Mouse (Mus musculus): Measurements from ENCODE around the gene Pan2. TPM values are rescaled to one million over a fixed set of nuclear protein-coding genes. Genes with fewer than 3 reads are reported as not detected.
A peak's percentile ranks its signal among the peaks of the same experiment; 100 is the strongest.
"Not testable (repeated sequence)": the region's sequence is repeated elsewhere in the genome, so short reads cannot be mapped to it uniquely, and the experiment has no call there.

The Pan2 gene
- 22.2 and 27.0 TPM in 2 replicates for total RNA-seq (2021)
- long read RNA-seq, experiment 1, full-length matches to known transcripts, result 5 of 15 reads
- long read RNA-seq, experiment 1, partial matches to known transcripts, result 2 of 15 reads
- long read RNA-seq, experiment 1, other reads (novel, unspliced or antisense), result 8 of 15 reads
- long read RNA-seq, experiment 2, full-length matches to known transcripts, result 7 of 18 reads
- long read RNA-seq, experiment 2, partial matches to known transcripts, result 3 of 18 reads
- long read RNA-seq, experiment 2, other reads (novel, unspliced or antisense), result 8 of 18 reads

DNA sequence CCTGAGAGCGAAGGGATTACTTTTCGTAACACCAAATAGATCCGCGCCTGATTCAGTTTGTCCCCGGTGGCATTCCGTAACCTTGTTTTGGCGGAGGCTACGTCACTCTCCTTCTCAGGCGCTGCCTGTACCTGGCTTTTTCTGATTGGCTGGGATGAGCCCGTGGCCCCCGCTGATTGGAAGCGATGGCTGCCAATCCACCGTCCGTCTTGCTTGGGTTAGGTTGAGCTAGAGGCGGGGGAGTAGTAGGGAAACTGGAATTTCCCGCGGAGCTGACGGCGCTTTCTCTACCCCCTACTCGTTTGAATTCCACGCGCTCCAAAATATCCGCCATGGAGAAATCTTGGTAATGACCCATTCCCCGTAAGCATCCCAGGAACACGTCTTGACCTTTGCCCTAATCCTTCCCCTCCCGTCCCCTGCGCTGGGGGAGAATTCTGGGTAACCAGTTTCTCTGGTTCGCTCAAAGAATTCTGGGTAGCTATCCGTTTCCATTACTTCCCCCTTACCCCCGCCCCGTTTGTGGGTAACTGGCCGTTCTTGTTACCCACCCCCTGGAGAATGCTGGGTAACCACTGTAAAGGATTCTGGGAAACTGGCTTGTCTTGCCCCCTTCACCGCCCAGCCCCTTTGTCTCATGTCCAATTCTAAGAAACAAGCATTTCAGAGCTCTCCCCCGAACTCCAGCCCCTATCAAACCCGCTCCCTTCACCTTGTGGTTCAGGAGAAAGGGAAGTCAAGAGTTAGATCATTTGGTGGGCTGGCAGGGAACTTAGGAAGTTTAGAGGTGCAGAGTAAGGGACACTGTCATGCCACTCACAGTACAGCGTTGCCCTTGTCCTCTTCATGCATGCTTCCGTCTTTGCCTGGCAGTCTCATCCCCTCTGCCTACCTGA, at the start of gene Pan2:
TSS of gene Pan2 (plus strand) at position 210 of the 896 bp plus-strand sequence.
- peak; percentile 99 for DNase-seq

GRCm38 (mm10) chr10:128253677-128254255, 49.4 kb upstream of the Pan2 start, which contains the start of gene Apon:
Gene Apon (plus strand): TSS chr10:128254096.
- peak; percentile 46 for DNase-seq

DNA sequence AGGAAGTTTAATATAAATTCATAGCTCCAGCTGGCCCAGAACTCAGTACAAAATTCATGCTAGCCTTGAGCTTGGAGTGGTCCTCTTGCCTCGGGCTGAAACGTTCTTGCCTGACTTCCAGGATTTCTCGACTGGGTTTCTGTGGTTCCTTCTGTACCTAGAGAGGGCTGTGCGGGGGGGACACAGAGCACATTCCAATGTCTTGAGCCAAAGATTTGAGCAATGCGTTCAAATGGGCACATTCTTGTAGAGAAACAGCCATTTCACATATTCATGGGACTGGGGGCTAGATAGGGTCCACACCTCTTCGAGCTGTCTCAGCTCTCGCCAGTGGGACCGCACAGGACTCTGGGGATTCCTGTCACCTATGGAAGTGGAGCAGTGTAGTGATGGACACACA, 47.2 kb upstream of the Pan2 start:
- no peak for DNase-seq

DNA sequence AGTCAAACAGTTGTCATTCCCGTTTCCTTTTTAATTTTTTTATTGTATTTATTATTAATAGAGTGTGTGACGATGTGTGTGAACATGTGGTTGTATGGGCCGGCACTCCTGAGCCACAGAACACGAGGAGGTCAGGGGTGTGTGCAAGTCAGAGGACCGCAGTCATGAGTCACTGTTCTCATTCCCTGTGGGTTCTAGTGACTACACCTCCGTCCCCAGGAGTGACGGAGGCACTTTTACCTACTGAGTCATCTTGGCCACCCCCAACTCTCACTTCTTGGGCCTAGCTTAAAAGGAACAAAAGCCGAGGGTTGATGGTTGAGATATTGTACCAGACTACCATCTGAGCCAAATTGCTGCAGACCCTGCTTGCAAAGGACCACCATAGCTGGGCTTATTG, 46.8 kb upstream of the Pan2 start:
- DNase-seq, result no peak

- DNase-seq, result no peak
These were observed 44.2 kb upstream of the Pan2 start for GRCm38 (mm10) chr10:128258953-128259352.

DNA sequence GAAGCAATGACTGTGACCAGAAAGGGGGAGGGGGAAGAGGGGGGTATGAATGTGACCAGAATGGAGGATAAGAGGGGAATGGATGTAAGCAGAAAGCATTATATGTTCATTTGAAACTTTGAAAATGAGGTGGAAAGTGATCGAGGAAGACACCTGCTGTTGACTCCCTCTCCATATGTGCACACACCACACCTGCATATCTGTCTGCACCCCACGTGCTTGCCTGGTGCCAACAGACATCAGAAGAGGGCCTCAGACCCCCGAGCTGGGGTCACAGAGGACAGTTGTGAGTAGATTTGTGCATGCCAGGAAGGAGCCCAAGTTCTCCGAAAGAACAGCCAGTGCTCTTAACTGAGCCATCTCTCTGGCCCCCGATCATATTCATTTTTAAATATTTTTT, 43.2 kb upstream of the Pan2 start:
- DNase-seq, result no peak

DNA sequence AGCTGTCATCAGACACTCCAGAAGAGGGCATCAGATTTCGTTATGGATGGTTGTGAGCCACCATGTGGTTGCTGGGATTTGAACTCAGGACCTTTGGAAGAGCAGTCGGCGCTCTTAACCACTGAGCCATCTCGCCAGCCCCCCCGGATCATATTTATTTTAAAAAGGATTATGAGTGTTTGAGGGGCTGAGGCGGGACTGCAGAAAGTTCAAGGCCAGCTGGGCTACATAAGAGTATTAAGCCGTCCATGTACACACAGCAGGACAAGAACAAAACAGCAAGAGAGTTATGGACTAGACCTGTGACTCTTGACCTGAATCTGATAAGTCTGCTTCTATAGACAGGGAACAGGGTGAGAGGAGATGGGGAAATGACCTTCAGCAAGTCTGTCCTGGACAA, 42.8 kb upstream of the Pan2 start:
- DNase-seq, result not testable (repeated sequence)

- no peak for DNase-seq
These were observed 40.8 kb upstream of the Pan2 start for GRCm38 (mm10) chr10:128262300-128262699.

GRCm38 (mm10) chr10:128263393-128264310, 39.5 kb upstream of the Pan2 start:
- no peak for DNase-seq

- peak; percentile 47 for DNase-seq
These were observed 34.8 kb upstream of the Pan2 start, which contains the start of gene Apof for GRCm38 (mm10) chr10:128268371-128268770. Gene Apof (plus strand): TSS chr10:128268671.

GRCm38 (mm10) chr10:128269206-128269910, 33.8 kb upstream of the Pan2 start:
- DNase-seq, result no peak

DNA sequence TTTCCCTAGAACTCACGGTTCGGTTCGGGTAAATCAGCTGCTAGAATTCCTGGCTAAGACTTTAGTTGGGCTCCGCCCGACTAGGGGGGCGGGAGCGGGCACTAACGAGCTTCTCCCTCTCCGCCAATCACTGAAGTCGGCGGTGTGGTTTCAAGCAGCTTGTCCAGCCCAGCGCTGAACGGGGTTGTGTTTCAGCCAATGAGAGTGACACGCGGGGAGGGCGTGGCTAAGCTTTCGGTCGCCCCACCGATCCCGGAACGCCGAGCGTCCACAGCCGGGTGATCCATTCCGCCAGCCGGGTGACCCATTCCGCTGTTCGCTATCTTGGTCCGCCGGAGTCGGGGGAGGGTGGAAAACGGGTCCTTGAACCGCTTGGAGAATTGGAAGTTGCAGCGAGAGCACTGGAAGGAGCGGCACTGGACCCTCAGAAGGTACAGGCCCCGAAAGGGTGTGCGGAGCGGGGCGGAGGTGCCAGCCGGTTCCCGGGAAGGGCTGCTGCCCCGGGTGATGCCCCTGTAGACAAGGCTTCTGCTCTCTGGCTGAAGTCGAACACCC, 32.8 kb upstream of the Pan2 start, which contains the start of gene Stat2:
TSS of gene Stat2 (plus strand) at position 273 of the 555 bp plus-strand sequence.
- peak; percentile 99 for DNase-seq

GRCm38 (mm10) chr10:128270866-128271265, 32.3 kb upstream of the Pan2 start:
- no peak for DNase-seq

GRCm38 (mm10) chr10:128271883-128272282, 31.3 kb upstream of the Pan2 start:
- no peak for DNase-seq

GRCm38 (mm10) chr10:128272819-128273439, 30.2 kb upstream of the Pan2 start:
- not testable (repeated sequence) for DNase-seq

GRCm38 (mm10) chr10:128275374-128275773, 27.8 kb upstream of the Pan2 start:
- DNase-seq, result not testable (repeated sequence)

GRCm38 (mm10) chr10:128278158-128278557, 25.0 kb upstream of the Pan2 start:
- no peak for DNase-seq

DNA sequence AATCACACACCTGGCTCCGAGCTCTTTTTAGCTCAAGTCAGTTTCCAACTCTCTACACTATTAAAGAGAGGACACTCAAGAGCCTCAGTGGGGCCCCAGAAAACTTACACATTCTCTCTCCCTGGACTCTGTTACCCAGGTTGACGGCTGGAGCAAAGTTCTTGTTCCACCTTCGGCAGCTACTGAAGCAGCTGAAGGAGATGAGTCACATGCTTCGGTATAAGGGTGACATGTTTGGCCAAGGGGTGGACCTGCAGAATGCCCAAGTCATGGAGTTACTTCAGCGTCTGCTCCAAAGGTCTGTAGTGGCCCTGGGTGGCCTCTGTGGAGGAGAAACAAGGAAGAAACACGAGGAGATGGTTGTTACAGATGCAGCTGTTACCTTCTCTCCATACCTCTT, 22.2 kb upstream of the Pan2 start:
- no peak for DNase-seq

GRCm38 (mm10) chr10:128281682-128282081, 21.5 kb upstream of the Pan2 start:
- DNase-seq, result no peak

DNA sequence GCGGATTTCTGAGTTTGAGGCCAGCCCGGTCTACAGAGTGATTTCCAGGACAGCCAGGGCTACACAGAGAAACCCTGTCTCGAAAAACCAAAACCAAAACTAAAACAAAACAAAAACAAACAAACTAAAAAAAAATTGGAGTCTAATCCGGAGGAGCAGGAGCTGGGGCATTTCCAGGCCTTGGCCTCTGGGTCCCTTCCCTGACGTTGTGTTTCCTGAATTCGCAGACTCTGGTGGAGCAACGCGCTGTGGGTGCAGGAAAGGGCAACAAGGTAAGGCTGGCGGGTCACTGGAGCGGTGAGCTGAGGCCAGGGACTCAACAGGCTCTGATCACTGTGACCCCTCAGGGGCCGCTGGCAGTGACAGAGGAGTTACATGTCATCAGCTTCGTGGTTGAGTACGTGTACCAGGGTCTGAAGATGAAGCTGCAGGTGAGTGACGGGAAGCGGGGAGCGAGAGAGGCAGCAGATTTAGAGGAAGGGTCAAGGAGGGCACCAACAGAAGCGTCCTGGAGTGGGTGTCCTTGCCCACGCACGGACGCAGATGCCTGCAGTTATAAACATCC, 20.2 kb upstream of the Pan2 start:
- DNase-seq, result no peak

Data from adrenal gland, postnatal 14 days (tissue).